Mouse (Mus musculus) testis, postnatal 14 days (tissue): Measurements from ENCODE around the gene Ten1.

ENCODE experiments used
- DNase-seq: peaks from one replicate; pipeline ENCODE4 v3.0.0; 2021; ENCODE audit warnings: low spot score

Ten1 gene

GRCm38 (mm10) chr11:116196866-116197583, 1.6 kb upstream of the Ten1 start:
- DNase-seq: no peak

GRCm38 (mm10) chr11:116197584-116197906, 1.1 kb upstream of the Ten1 start:
- DNase-seq: no peak

- DNase-seq: no peak
Measured at GRCm38 (mm10) chr11:116198132-116198531, 523 bp upstream of the Ten1 start.

GRCm38 (mm10) chr11:116201151-116201550, 2.5 kb downstream of the Ten1 start:
- DNase-seq: no peak

- DNase-seq: no peak
Measured at GRCm38 (mm10) chr11:116203150-116203549, 4.5 kb downstream of the Ten1 start.

- DNase-seq: no peak
Measured at GRCm38 (mm10) chr11:116206678-116207077, 8.0 kb downstream of the Ten1 start.

GRCm38 (mm10) chr11:116208660-116209059, 10.0 kb downstream of the Ten1 start:
- no peak for DNase-seq

GRCm38 (mm10) chr11:116209257-116209656, 10.6 kb downstream of the Ten1 start:
- DNase-seq: no peak

- no peak for DNase-seq
Measured at GRCm38 (mm10) chr11:116210696-116211095, 12.0 kb downstream of the Ten1 start.

GRCm38 (mm10) chr11:116212847-116213246, 14.2 kb downstream of the Ten1 start:
- DNase-seq: no peak

GRCm38 (mm10) chr11:116213877-116214510, 15.3 kb downstream of the Ten1 start:
- no peak for DNase-seq

GRCm38 (mm10) chr11:116215181-116215580, 16.5 kb downstream of the Ten1 start:
- no peak for DNase-seq

- no peak for DNase-seq
Measured at GRCm38 (mm10) chr11:116215991-116216390, 17.3 kb downstream of the Ten1 start.

- no peak for DNase-seq
Measured at GRCm38 (mm10) chr11:116216549-116216948, 17.9 kb downstream of the Ten1 start.

GRCm38 (mm10) chr11:116218263-116218662, 19.6 kb downstream of the Ten1 start:
- DNase-seq: no peak

GRCm38 (mm10) chr11:116218737-116219400, 20.2 kb downstream of the Ten1 start:
- peak; percentile 79 for DNase-seq

- DNase-seq: no peak
Measured at GRCm38 (mm10) chr11:116219885-116220284, 21.2 kb downstream of the Ten1 start.

- DNase-seq: no peak
Measured at GRCm38 (mm10) chr11:116221931-116222739, 23.5 kb downstream of the Ten1 start.

- no peak for DNase-seq
Measured at GRCm38 (mm10) chr11:116222740-116223059, 24.0 kb downstream of the Ten1 start.

GRCm38 (mm10) chr11:116226414-116226813, 27.8 kb downstream of the Ten1 start:
- DNase-seq: peak; percentile 62

- DNase-seq: no peak
Measured at GRCm38 (mm10) chr11:116228699-116229098, 30.0 kb downstream of the Ten1 start.

- no peak for DNase-seq
Measured at GRCm38 (mm10) chr11:116232427-116232826, 33.8 kb downstream of the Ten1 start.

- no peak for DNase-seq
Measured at GRCm38 (mm10) chr11:116234901-116235300, 36.2 kb downstream of the Ten1 start.
